Mouse (Mus musculus) neural tube, embryonic 14.5 days (tissue): ENCODE measurements at regions not wholly inside any gene's neighbourhood (a gene's known extent, or its start where the extent isn't known, plus 50 kb on each side); places are given as distances from the start of the nearest gene placed in this dataset.

Experiments used
- ATAC-seq: fragments of 200-750 bp; cut with Nextera tagmentation; 2 replicates; pipeline ENCODE4 v1.8.0; 2017; ENCODE audit warnings: low read depth, mild to moderate bottlenecking, moderate TSS enrichment, moderate library complexity
- H3K27ac ChIP-seq: fragments of 300-500 bp; sonication (generic); 2 replicates; pipeline ENCODE4 v1.5.1; 2014; ENCODE audit warnings: low read depth, mild to moderate bottlenecking, control low read depth, low read length, moderate library complexity, mixed read lengths
- H3K27me3 ChIP-seq: fragments of 300-500 bp; sonication (generic); 2 replicates; pipeline ENCODE4 v1.6.1; 2014; ENCODE audit warnings: low read length; ENCODE audit not compliant: control insufficient read depth, insufficient read depth
- H3K36me3 ChIP-seq: fragments of 300-500 bp; sonication (generic); 2 replicates; pipeline ENCODE4 v1.6.1; 2014; ENCODE audit warnings: low read length, mixed read lengths; ENCODE audit not compliant: control insufficient read depth, insufficient read depth
- H3K4me1 ChIP-seq: fragments of 300-500 bp; sonication (generic); 2 replicates; pipeline ENCODE4 v1.6.1; 2014; ENCODE audit warnings: low read length; ENCODE audit not compliant: control insufficient read depth, insufficient read depth
- H3K4me2 ChIP-seq: fragments of 300-500 bp; sonication (generic); 2 replicates; pipeline ENCODE4 v1.6.1; 2014; ENCODE audit warnings: mild to moderate bottlenecking, low read depth, low read length, control low read depth
- H3K4me3 ChIP-seq: fragments of 300-500 bp; sonication (generic); 2 replicates; pipeline ENCODE4 v1.5.1; 2014; ENCODE audit warnings: low read depth, low read length, control low read depth, mixed read lengths
- H3K9ac ChIP-seq: fragments of 300-500 bp; sonication (generic); replicated peaks from 2 replicates; pipeline ENCODE4 v1.6.1; 2014; ENCODE audit warnings: low read depth, mild to moderate bottlenecking, control low read depth, low read length, mixed read lengths
- H3K9me3 ChIP-seq: fragments of 300-500 bp; sonication (generic); 2 replicates; pipeline ENCODE4 v1.6.1; 2016; ENCODE audit warnings: low read length; ENCODE audit not compliant: control insufficient read depth
- WGBS: fragments of 180-500 bp; shearing (Covaris S2); extraction: QIAGEN DNeasy Blood & Tissue Kit; methylation state at CpG from one replicate; pipeline ENCODE4 v1.1.7; 2014; 5-methylcytosine and 5-hydroxymethylcytosine counted together

- 59% methylated on average over 2 of the region's 2 CpGs for WGBS
- Histone ChIP-seq H3K4me1 (no peaks in the 10 kb centered on the region), H3K9me3 (no peaks in the 10 kb centered on the region), H3K4me3 (no peak overlapping the region), H3K36me3 (no peaks in the 10 kb centered on the region), H3K9ac (no peak overlapping the region), H3K4me2 (no peak overlapping the region), H3K27ac (no peak overlapping the region), H3K27me3 (no peaks in the 10 kb centered on the region)
- ATAC-seq, result 0 out of 2 replicates have a peak, but pooled peaks have one; percentile 21
Observed at GRCm38 (mm10) chr1:109081337-109081736, 900.9 kb upstream of the Cdh7 start.

- Histone ChIP-seq H3K4me3 (no peak overlapping the region), H3K9ac (no peak overlapping the region), H3K4me1 (no peaks in the 10 kb centered on the region), H3K27me3 (no peaks in the 10 kb centered on the region), H3K9me3 (no peaks in the 10 kb centered on the region), H3K27ac (no peak overlapping the region), H3K4me2 (no peak overlapping the region), H3K36me3 (no peaks in the 10 kb centered on the region)
- ATAC-seq, result no peak
- 76% methylated on average over 3 of the region's 3 CpGs for WGBS
Observed at GRCm38 (mm10) chr1:109086110-109086509, 896.1 kb upstream of the Cdh7 start.

GRCm38 (mm10) chr1:109105073-109105472 is 877.2 kb upstream of the Cdh7 start:
- Histone ChIP-seq H3K27me3 (no peaks in the 10 kb centered on the region), H3K27ac (no peak overlapping the region), H3K4me3 (no peak overlapping the region), H3K36me3 (no peaks in the 10 kb centered on the region), H3K9me3 (no peaks in the 10 kb centered on the region), H3K4me2 (no peak overlapping the region), H3K4me1 (no peaks in the 10 kb centered on the region), H3K9ac (no peak overlapping the region)
- WGBS, result 55% methylated on average over 1 of the region's 1 CpGs
- ATAC-seq, result no peak
